13 mouse cellular contexts compared by ENCODE assay signal in genomic region chr12:85483155-85483554, GRCm38 (mm10). TPM values are rescaled to one million over a fixed set of nuclear protein-coding genes. Genes with fewer than 3 reads are reported as not detected.
A peak's percentile ranks its signal among the peaks of the same experiment; 100 is the strongest.
DNase-seq lines count a peak whose midpoint lies in the region; ATAC-seq and TF ChIP-seq lines count a peak whose summit lies in the region.
"Had no signal": no experiment of that assay in that cellular context is flagged by ENCODE, and none has a peak within 500 bp of the region (broad histone marks: within the 10 kb centered on the region; RNA-seq: fewer than 3 reads in every experiment).

No protein-coding gene starts in this region.

- no peak overlapping the region for H3K4me2 ChIP-seq in hindbrain, postnatal 0 days (ENCODE audit: low read depth, low read length)
- no peak overlapping the region for H3K4me2 ChIP-seq in hindbrain, embryonic 14.5 days (replicated peaks)
- no peak overlapping the region for H3K4me2 ChIP-seq in midbrain, postnatal 0 days (ENCODE audit: low read depth, low read length, poor library complexity, severe bottlenecking)

- peak; percentile 59 for TF ChIP-seq CTCF in hindbrain, postnatal 0 days (IDR thresholded peaks at IDR 0.05; ENCODE audit: low read depth)
- TF ChIP-seq CTCF in midbrain, postnatal 0 days (IDR thresholded peaks at IDR 0.05), result peak; percentile 53

- no peaks in the 10 kb centered on the region for H3K27me3 ChIP-seq in hindbrain, postnatal 0 days (ENCODE audit: insufficient read depth, low read length)
- H3K27me3 ChIP-seq in hindbrain, embryonic 14.5 days (ENCODE audit: control insufficient read depth, insufficient read depth, low read length), result no peaks in the 10 kb centered on the region; the same call in 1 of the 2 replicates
- no peaks in the 10 kb centered on the region for H3K27me3 ChIP-seq in midbrain, postnatal 0 days (ENCODE audit: insufficient read depth, low read length)
- peaks cover 30% of the 10 kb centered on the region for H3K27me3 ChIP-seq in midbrain, embryonic 10.5 days (ENCODE audit: low read depth, poor library complexity, severe bottlenecking)
- no peaks in the 10 kb centered on the region for H3K27me3 ChIP-seq in splenic B cell, adult 2 months (ENCODE audit: control insufficient read depth, insufficient read depth, low read length, poor library complexity, severe bottlenecking)

- WGBS in hindbrain, postnatal 0 days, result 33% methylated on average over 4 of the region's 4 CpGs
- WGBS in hindbrain, embryonic 14.5 days, result 33% methylated on average over 4 of the region's 4 CpGs
- WGBS in midbrain, postnatal 0 days, result 34% methylated on average over 4 of the region's 4 CpGs
- WGBS in midbrain, embryonic 10.5 days, result 32% methylated on average over 4 of the region's 4 CpGs

- H3K27ac ChIP-seq in hindbrain, postnatal 0 days, result no peak overlapping the region
- H3K27ac ChIP-seq in hindbrain, embryonic 14.5 days, result no peak overlapping the region
- no peak overlapping the region for H3K27ac ChIP-seq in midbrain, postnatal 0 days (ENCODE audit: low read depth, low read length)
- H3K27ac ChIP-seq in midbrain, embryonic 10.5 days (replicated peaks), result no peak overlapping the region

- H3K9me3 ChIP-seq in hindbrain, postnatal 0 days (ENCODE audit: low read length), result no peaks in the 10 kb centered on the region
- no peaks in the 10 kb centered on the region for H3K9me3 ChIP-seq in hindbrain, embryonic 14.5 days (ENCODE audit: control insufficient read depth, low read length)
- no peaks in the 10 kb centered on the region for H3K9me3 ChIP-seq in midbrain, postnatal 0 days (ENCODE audit: low read length)
- H3K9me3 ChIP-seq in midbrain, embryonic 10.5 days (replicated peaks), result no peaks in the 10 kb centered on the region
- H3K9me3 ChIP-seq: megakaryocyte, embryonic 14.5 days had no signal

- no peaks in the 10 kb centered on the region for H3K36me3 ChIP-seq in hindbrain, postnatal 0 days (ENCODE audit: insufficient read depth, low read length)
- H3K36me3 ChIP-seq in hindbrain, embryonic 14.5 days (replicated peaks; ENCODE audit: control insufficient read depth, insufficient read depth), result no peaks in the 10 kb centered on the region
- no peaks in the 10 kb centered on the region for H3K36me3 ChIP-seq in midbrain, postnatal 0 days (ENCODE audit: insufficient read depth, low read length)
- H3K36me3 ChIP-seq in midbrain, embryonic 10.5 days, result no peaks in the 10 kb centered on the region
- H3K36me3 ChIP-seq in splenic B cell, adult 2 months (ENCODE audit: control insufficient read depth, insufficient read depth, low read length, poor library complexity, severe bottlenecking), result no peaks in the 10 kb centered on the region

- no peak overlapping the region for H3K4me3 ChIP-seq in hindbrain, postnatal 0 days (ENCODE audit: low read length)
- no peak overlapping the region for H3K4me3 ChIP-seq in hindbrain, embryonic 14.5 days (replicated peaks; ENCODE audit: low read length)
- no peak overlapping the region for H3K4me3 ChIP-seq in midbrain, postnatal 0 days (ENCODE audit: low read depth, low read length)
- H3K4me3 ChIP-seq in midbrain, embryonic 10.5 days, result no peak overlapping the region
- H3K4me3 ChIP-seq: erythroblast, embryonic 14.5 days; megakaryocyte, embryonic 14.5 days had no signal

- peaks cover 11% of the 10 kb centered on the region for H3K4me1 ChIP-seq in hindbrain, postnatal 0 days (ENCODE audit: insufficient read depth, low read length)
- H3K4me1 ChIP-seq in hindbrain, embryonic 14.5 days (replicated peaks; ENCODE audit: control insufficient read depth, insufficient read depth, low read length), result peaks cover 11% of the 10 kb centered on the region
- no peaks in the 10 kb centered on the region for H3K4me1 ChIP-seq in midbrain, postnatal 0 days (ENCODE audit: insufficient read depth, low read length)
- H3K4me1 ChIP-seq in midbrain, embryonic 10.5 days, result peaks cover 29% of the 10 kb centered on the region

- no peak for ATAC-seq in hindbrain, postnatal 0 days
- ATAC-seq in hindbrain, embryonic 14.5 days (ENCODE audit: low FRiP score), result no peak
- ATAC-seq in midbrain, postnatal 0 days (ENCODE audit: low FRiP score), result no peak
- ATAC-seq in inflammation-experienced regulatory T-cells, adult 6 months, result no peak

- DNase-seq in hindbrain, postnatal 0 days (ENCODE audit: low spot score), result no peak
- DNase-seq in hindbrain, embryonic 14.5 days (ENCODE audit: low spot score), result no peak
- DNase-seq in midbrain, postnatal 0 days (ENCODE audit: low spot score), result peak; percentile 17
- no peak for DNase-seq in midbrain, embryonic 10.5 days (ENCODE audit: low spot score)
- peak; percentile 55 for DNase-seq in R1 (ENCODE audit: low read depth, low spot score)
- DNase-seq in splenic B cell, adult 2 months (ENCODE audit: low read depth, low spot score), result peak; percentile 55
- DNase-seq: gastrocnemius, postnatal 14 days; heart, postnatal 10 days; kidney, adult 18-20 months; right cerebral cortex, adult 18-20 months had no signal

- no peak overlapping the region for H3K9ac ChIP-seq in hindbrain, postnatal 0 days (replicated peaks; ENCODE audit: low read length)
- no peak overlapping the region for H3K9ac ChIP-seq in hindbrain, embryonic 14.5 days
- no peak overlapping the region for H3K9ac ChIP-seq in midbrain, postnatal 0 days (replicated peaks; ENCODE audit: low read length, poor library complexity, severe bottlenecking)

RNA-seq across cellular contexts. Expression of gene Fos, which starts 9.5 kb away (rescaled TPM):
- total RNA-seq in hindbrain, postnatal 0 days (2014; rRNA removed), result 20.7 and 23.4 TPM in 2 replicates
- 12.1 and 13.5 TPM in 2 replicates for polyA plus RNA-seq in hindbrain, postnatal 0 days (2015; fragmentation: Nextera tagmentation; extraction: Ambion mirVana)
- 2.7 and 3.4 TPM in 2 replicates for polyA plus RNA-seq in hindbrain, embryonic 14.5 days (2014; fragmentation: Nextera tagmentation; extraction: Ambion mirVana)
- total RNA-seq in midbrain, postnatal 0 days (2014; rRNA removed), result 9.7 and 14.6 TPM in 2 replicates
- 7.3 and 10.0 TPM in 2 replicates for polyA plus RNA-seq in midbrain, postnatal 0 days (2015; fragmentation: Nextera tagmentation; extraction: Ambion mirVana)
- 0.54 and 1.1 TPM in 2 replicates for polyA plus RNA-seq in midbrain, embryonic 10.5 days (2016; fragmentation: Nextera tagmentation; extraction: Ambion mirVana)
- 10 to 100 TPM; 11.0 to 84.6 (median 15.2) TPM for polyA plus RNA-seq in inflammation-experienced regulatory T-cells, adult 6 months (2017; shearing (Covaris generic))

Comparison
In these comparisons a context has a peak if more than half of its experiments do, and no peak if none do; other contexts are left out.
1. DNase-seq: peak in midbrain, postnatal 0 days (single experiment), R1 (single experiment) and splenic B cell, adult 2 months (single experiment); none in hindbrain, postnatal 0 days (single experiment), hindbrain, embryonic 14.5 days (single experiment) and midbrain, embryonic 10.5 days (single experiment).